10 mouse cellular contexts compared by ENCODE assay signal in genomic region chr8:23344161-23344560, GRCm38 (mm10).
DNase-seq lines count a peak whose midpoint lies in the region; ATAC-seq and TF ChIP-seq lines count a peak whose summit lies in the region.
"Had no signal": no experiment of that assay in that cellular context is flagged by ENCODE, and none has a peak within 500 bp of the region (broad histone marks: within the 10 kb centered on the region; RNA-seq: fewer than 3 reads in every experiment).

No protein-coding gene starts in this region.

- peaks cover 6% of the 10 kb centered on the region for H3K9me3 ChIP-seq in midbrain, embryonic 10.5 days (replicated peaks)
- no peaks in the 10 kb centered on the region for H3K9me3 ChIP-seq in midbrain, embryonic 15.5 days
- no peaks in the 10 kb centered on the region for H3K9me3 ChIP-seq in stomach, postnatal 0 days (ENCODE audit: control insufficient read depth, low read length)
- H3K9me3 ChIP-seq: stomach, embryonic 15.5 days had no signal

- no peak overlapping the region for H3K27ac ChIP-seq in midbrain, embryonic 10.5 days (replicated peaks)
- no peak overlapping the region for H3K27ac ChIP-seq in midbrain, embryonic 15.5 days
- H3K27ac ChIP-seq in stomach, postnatal 0 days (replicated peaks): no peak overlapping the region
- H3K27ac ChIP-seq: heart, embryonic 13.5 days; stomach, embryonic 15.5 days had no signal

- H3K4me2 ChIP-seq in midbrain, embryonic 15.5 days: no peak overlapping the region
- no peak overlapping the region for H3K4me2 ChIP-seq in stomach, postnatal 0 days (replicated peaks; ENCODE audit: low read depth)
- H3K4me2 ChIP-seq: heart, embryonic 13.5 days; stomach, embryonic 15.5 days had no signal

- intact Hi-C loops in heart, postnatal 36 days (cut with DNase I): loop anchor here (1.0 kb wide), 2 partner anchors 161 to 187 kb away; no protein-coding TSS in a partner anchor

- H3K4me1 ChIP-seq in midbrain, embryonic 10.5 days: no peaks in the 10 kb centered on the region
- H3K4me1 ChIP-seq in midbrain, embryonic 15.5 days: no peaks in the 10 kb centered on the region
- H3K4me1 ChIP-seq in stomach, postnatal 0 days (replicated peaks; ENCODE audit: control insufficient read depth, insufficient read depth): no peaks in the 10 kb centered on the region
- H3K4me1 ChIP-seq: heart, embryonic 13.5 days; stomach, embryonic 15.5 days had no signal

- no peak overlapping the region for H3K9ac ChIP-seq in midbrain, embryonic 15.5 days
- H3K9ac ChIP-seq in stomach, postnatal 0 days (ENCODE audit: low read length): no peak overlapping the region
- H3K9ac ChIP-seq: heart, embryonic 13.5 days; stomach, embryonic 15.5 days had no signal

- peak; percentile 79 for TF ChIP-seq CTCF in stomach, postnatal 0 days (IDR thresholded peaks at IDR 0.05; ENCODE audit: low read depth)

- no peak overlapping the region for H3K4me3 ChIP-seq in midbrain, embryonic 10.5 days
- no peak overlapping the region for H3K4me3 ChIP-seq in midbrain, embryonic 15.5 days
- no peak overlapping the region for H3K4me3 ChIP-seq in stomach, postnatal 0 days (ENCODE audit: low read depth, low read length)
- H3K4me3 ChIP-seq: heart, embryonic 13.5 days; stomach, embryonic 15.5 days had no signal

- peak; percentile 4 for DNase-seq in gastrocnemius, adult 18-20 months (ENCODE audit: low spot score)
- DNase-seq in gastrocnemius, postnatal 25 days: no peak
- DNase-seq in midbrain, embryonic 10.5 days (ENCODE audit: low spot score): peak; percentile 34
- DNase-seq in adrenal gland, adult 8-10 months: peak; percentile 5
- DNase-seq in heart, postnatal 36 days: peak; percentile 20 to 22
- DNase-seq in stomach, postnatal 0 days (ENCODE audit: low spot score): peak; percentile 23
- DNase-seq in spleen, postnatal 10 days (ENCODE audit: low spot score in 2 of 2): no peak

- H3K27me3 ChIP-seq in midbrain, embryonic 10.5 days (ENCODE audit: low read depth, poor library complexity, severe bottlenecking): no peaks in the 10 kb centered on the region
- no peaks in the 10 kb centered on the region for H3K27me3 ChIP-seq in midbrain, embryonic 15.5 days (replicated peaks)
- no peaks in the 10 kb centered on the region for H3K27me3 ChIP-seq in stomach, postnatal 0 days (ENCODE audit: control insufficient read depth, insufficient read depth, low read length)
- H3K27me3 ChIP-seq: heart, embryonic 13.5 days; stomach, embryonic 15.5 days had no signal

- ATAC-seq in midbrain, embryonic 15.5 days (replicated peaks): no peak
- ATAC-seq in stomach, postnatal 0 days (ENCODE audit: low FRiP score, low TSS enrichment): no peak

- no peaks in the 10 kb centered on the region for H3K36me3 ChIP-seq in midbrain, embryonic 10.5 days
- no peaks in the 10 kb centered on the region for H3K36me3 ChIP-seq in midbrain, embryonic 15.5 days (replicated peaks)
- no peaks in the 10 kb centered on the region for H3K36me3 ChIP-seq in stomach, postnatal 0 days (ENCODE audit: control insufficient read depth, insufficient read depth, low read length)
- H3K36me3 ChIP-seq: heart, embryonic 13.5 days; stomach, embryonic 15.5 days had no signal

- no peak for TF ChIP-seq EP300 in stomach, postnatal 0 days (optimal IDR thresholded peaks at IDR 0.05)

- WGBS in midbrain, embryonic 10.5 days: 24% methylated on average over 4 of the region's 4 CpGs
- WGBS in midbrain, embryonic 15.5 days: 22% methylated on average over 4 of the region's 4 CpGs
- 23% methylated on average over 4 of the region's 4 CpGs for WGBS in stomach, postnatal 0 days

Comparison
In these comparisons a context has a peak if more than half of its experiments do, and no peak if none do; other contexts are left out.
1. DNase-seq: peak in gastrocnemius, adult 18-20 months (single experiment), midbrain, embryonic 10.5 days (single experiment), adrenal gland, adult 8-10 months (single experiment), heart, postnatal 36 days (2 of 2) and stomach, postnatal 0 days (single experiment); none in gastrocnemius, postnatal 25 days (single experiment) and spleen, postnatal 10 days (0 of 2).